Mouse (Mus musculus) B cell, adult 2 months (primary cell): ENCODE data around the gene Fam173a.

Source experiments
- DNase-seq, 2 experiments: peaks; one replicate each; pipeline ENCODE4 v3.0.0; 2022

The Fam173a gene

GRCm38 (mm10) chr17:25792615-25793014 lies at the start of gene Fam173a:
TSS of gene Fam173a (minus strand) at chr17:25792901.
- peak; percentile 70 to 74 for DNase-seq

- DNase-seq, result no peak
These were observed 48.6 kb upstream of the Fam173a start, which contains the start of gene Gm20683 for GRCm38 (mm10) chr17:25841117-25841880. TSS of gene Gm20683 (minus strand) at chr17:25841763.

GRCm38 (mm10) chr17:25840519-25840918 lies 47.8 kb upstream of the Fam173a start:
- no peak for DNase-seq

GRCm38 (mm10) chr17:25839455-25840235 lies 46.9 kb upstream of the Fam173a start:
- DNase-seq, result no peak

GRCm38 (mm10) chr17:25838904-25839303 lies 46.2 kb upstream of the Fam173a start:
- no peak for DNase-seq

- DNase-seq, result no peak
These were observed 44.8 kb upstream of the Fam173a start for GRCm38 (mm10) chr17:25837533-25837932.

GRCm38 (mm10) chr17:25837076-25837410 lies 44.3 kb upstream of the Fam173a start, which contains the start of gene Rhbdl1:
TSS of gene Rhbdl1 (minus strand) at chr17:25837295.
- peak; percentile 38 to 42 for DNase-seq

GRCm38 (mm10) chr17:25836397-25837075 lies 43.8 kb upstream of the Fam173a start:
- no peak for DNase-seq

- DNase-seq, result no peak
These were observed 43.1 kb upstream of the Fam173a start for GRCm38 (mm10) chr17:25835816-25836215.

GRCm38 (mm10) chr17:25835301-25835700 lies 42.6 kb upstream of the Fam173a start:
- DNase-seq, result no peak

- no peak for DNase-seq
These were observed 42.0 kb upstream of the Fam173a start for GRCm38 (mm10) chr17:25834595-25835222.

GRCm38 (mm10) chr17:25833961-25834594 lies 41.4 kb upstream of the Fam173a start:
- no peak for DNase-seq

- DNase-seq, result no peak
These were observed 40.6 kb upstream of the Fam173a start, which contains the start of gene Stub1 for GRCm38 (mm10) chr17:25833291-25833663. TSS of gene Stub1 (minus strand) at chr17:25833404.

- DNase-seq, result peak; percentile 98
These were observed 40.0 kb upstream of the Fam173a start for GRCm38 (mm10) chr17:25832436-25833290.

GRCm38 (mm10) chr17:25831451-25832281 lies 39.0 kb upstream of the Fam173a start:
- DNase-seq, result no peak

GRCm38 (mm10) chr17:25830806-25831431 lies 38.2 kb upstream of the Fam173a start:
- no peak for DNase-seq

GRCm38 (mm10) chr17:25830200-25830753 lies 37.6 kb upstream of the Fam173a start:
- DNase-seq, result no peak

- DNase-seq, result no peak
These were observed 36.9 kb upstream of the Fam173a start for GRCm38 (mm10) chr17:25829558-25830017.
